Comparison of ENCODE assay signal across 13 mouse cellular contexts in the genomic region with DNA sequence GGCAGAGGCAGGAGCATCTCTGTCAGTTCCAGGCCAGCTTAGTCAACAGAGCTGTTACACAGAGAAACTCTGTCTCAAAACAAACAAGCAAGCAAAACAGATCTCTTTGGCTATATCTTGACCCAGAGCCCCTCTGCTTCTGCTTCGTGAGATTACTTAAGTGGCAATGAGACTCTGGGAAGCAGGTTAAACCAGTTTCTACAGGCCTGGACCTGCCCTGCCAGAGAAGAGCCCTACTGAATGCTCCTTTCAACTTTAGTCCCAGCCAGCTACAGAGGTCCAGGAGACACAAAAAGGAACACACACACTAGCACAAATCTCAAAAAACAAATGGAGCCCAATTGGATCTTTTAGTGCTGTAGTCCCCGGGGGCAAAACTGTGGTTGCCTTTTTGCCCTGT. TPM values are rescaled to one million over a fixed set of nuclear protein-coding genes. Genes with fewer than 3 reads are reported as not detected.
DNase-seq lines count a peak whose midpoint lies in the region; ATAC-seq lines count a peak whose summit lies in the region.
"Had no signal": no experiment of that assay in that cellular context is flagged by ENCODE, and none has a peak within 500 bp of the region (broad histone marks: within the 10 kb centered on the region; RNA-seq: fewer than 3 reads in every experiment).

No protein-coding gene starts in this region.

- no peaks in the 10 kb centered on the region for H3K27me3 ChIP-seq in lung, embryonic 15.5 days
- H3K27me3 ChIP-seq: heart, embryonic 12.5 days; midbrain, embryonic 13.5 days; neural tube, embryonic 12.5 days had no signal

- H3K9ac ChIP-seq in lung, embryonic 15.5 days = no peak overlapping the region
- H3K9ac ChIP-seq: heart, embryonic 12.5 days; liver, postnatal 0 days; midbrain, embryonic 13.5 days; neural tube, embryonic 12.5 days had no signal

- H3K27ac ChIP-seq in lung, embryonic 15.5 days = peak overlapping the region; percentile 85
- H3K27ac ChIP-seq: midbrain, embryonic 13.5 days; neural tube, embryonic 12.5 days had no signal

- H3K36me3 ChIP-seq in lung, embryonic 15.5 days = no peaks in the 10 kb centered on the region
- H3K36me3 ChIP-seq: heart, embryonic 12.5 days; midbrain, embryonic 13.5 days; neural tube, embryonic 12.5 days had no signal

- H3K9me3 ChIP-seq in lung, embryonic 15.5 days = no peaks in the 10 kb centered on the region
- H3K9me3 ChIP-seq: heart, embryonic 12.5 days; midbrain, embryonic 13.5 days; neural tube, embryonic 12.5 days had no signal

- no peak overlapping the region for H3K4me3 ChIP-seq in lung, embryonic 15.5 days
- H3K4me3 ChIP-seq: heart, embryonic 12.5 days; midbrain, embryonic 13.5 days; neural tube, embryonic 12.5 days had no signal

- DNase-seq in urinary bladder, postnatal 25 days (ENCODE audit: low spot score) = peak; percentile 46
- no peak for DNase-seq in urinary bladder, postnatal 10 days (ENCODE audit: low spot score)
- peak; percentile 21 for DNase-seq in forelimb bud, embryonic 11.5 days (ENCODE audit: low read depth, low spot score)
- DNase-seq in urinary bladder, postnatal 36 days (ENCODE audit: low spot score in 2 of 2) = peak; percentile 48 to 64
- no peak for DNase-seq in adrenal gland, adult (ENCODE audit: inconsistent age in 2 of 2, low spot score in 1 of 2)
- no peak for DNase-seq in right cerebral cortex, adult 2 months (ENCODE audit: low spot score in 2 of 2)
- DNase-seq: cerebellum, postnatal 25 days; liver, postnatal 0 days had no signal

- no peak overlapping the region for H3K4me2 ChIP-seq in lung, embryonic 15.5 days
- H3K4me2 ChIP-seq: heart, embryonic 12.5 days; midbrain, embryonic 13.5 days; neural tube, embryonic 12.5 days had no signal

- peaks cover 3% of the 10 kb centered on the region; the same call in 1 of the 2 replicates for H3K4me1 ChIP-seq in lung, embryonic 15.5 days
- H3K4me1 ChIP-seq: heart, embryonic 12.5 days; midbrain, embryonic 13.5 days; neural tube, embryonic 12.5 days had no signal

- WGBS in lung, embryonic 15.5 days = 54% methylated on average over 2 of the region's 2 CpGs

- ATAC-seq in lung, embryonic 15.5 days (ENCODE audit: borderline replicate concordance, extremely low read depth, low FRiP score, low TSS enrichment) = peak; percentile 73; the same call in 1 of the 2 replicates
- no peak for ATAC-seq in monocyte, adult 5-6 weeks (replicated peaks; ENCODE audit: insufficient number of reproducible peaks, low FRiP score, low TSS enrichment, poor library complexity, severe bottlenecking)
- ATAC-seq: liver, postnatal 0 days; midbrain, embryonic 13.5 days had no signal

RNA-seq across cellular contexts. Expression of gene Ubap2, which starts 9.1 kb away (rescaled TPM):
- polyA plus RNA-seq in lung, embryonic 15.5 days (2015; fragmentation: Nextera tagmentation; extraction: Ambion mirVana) = 55.1 and 55.9 TPM in 2 replicates
- 6.6 to 19.8 TPM (median 17.1 TPM) in 3 replicates for total RNA-seq in monocyte, adult 5-6 weeks (2017)

RNA-seq across cellular contexts. Expression of gene Dcaf12, which starts 30.6 kb away (rescaled TPM):
- 67.5 and 67.6 TPM in 2 replicates for polyA plus RNA-seq in lung, embryonic 15.5 days (2015; fragmentation: Nextera tagmentation; extraction: Ambion mirVana)
- 44.1 to 49.8 TPM (median 44.7 TPM) in 3 replicates for total RNA-seq in monocyte, adult 5-6 weeks (2017)

Comparison
In these comparisons a context has a peak if more than half of its experiments do, and no peak if none do; other contexts are left out.
1. DNase-seq: peak in urinary bladder, postnatal 25 days (single experiment), forelimb bud, embryonic 11.5 days (single experiment) and urinary bladder, postnatal 36 days (2 of 2); none in urinary bladder, postnatal 10 days (single experiment), adrenal gland, adult (0 of 2) and right cerebral cortex, adult 2 months (0 of 2).